ENCODE assay signal across 34 mouse cellular contexts in the genomic region with DNA sequence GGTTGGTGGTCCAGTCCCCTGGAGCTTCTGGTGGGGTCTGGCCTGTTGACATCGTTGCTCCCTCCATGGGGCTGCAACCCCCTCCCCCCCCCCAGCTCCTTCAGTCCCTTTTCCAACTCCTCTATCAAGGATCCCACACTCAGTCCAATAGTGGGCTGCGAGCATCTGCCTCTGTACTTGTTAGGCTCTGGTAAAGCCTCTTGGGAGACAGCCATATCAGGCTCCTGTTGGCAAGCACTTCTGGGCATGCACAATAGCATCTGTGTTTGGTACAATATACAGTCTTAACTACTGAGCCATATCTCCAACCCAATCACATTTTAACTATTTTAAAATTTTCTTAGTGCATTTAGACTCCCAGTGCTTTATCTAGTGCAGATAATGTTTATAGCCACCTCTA. TPM values are rescaled to one million over a fixed set of nuclear protein-coding genes. Genes with fewer than 3 reads are reported as not detected.
DNase-seq lines count a peak whose midpoint lies in the region; ATAC-seq lines count a peak whose summit lies in the region.
"Had no signal": no experiment of that assay in that cellular context is flagged by ENCODE, and none has a peak within 500 bp of the region (broad histone marks: within the 10 kb centered on the region; RNA-seq: fewer than 3 reads in every experiment).

No protein-coding gene starts in this region.

- no peak overlapping the region for H3K9ac ChIP-seq in forebrain, embryonic 15.5 days (replicated peaks)
- H3K9ac ChIP-seq in forebrain, embryonic 12.5 days: no peak overlapping the region
- no peak overlapping the region for H3K9ac ChIP-seq in forebrain, embryonic 16.5 days (replicated peaks; ENCODE audit: low read depth, low read length)
- H3K9ac ChIP-seq: hindbrain, embryonic 14.5 days; liver, embryonic 15.5 days; midbrain, embryonic 15.5 days; neural tube, embryonic 13.5 days; stomach, embryonic 15.5 days had no signal

- WGBS in forebrain, embryonic 15.5 days: 79% methylated on average over 2 of the region's 2 CpGs
- WGBS in forebrain, embryonic 12.5 days: 82% methylated on average over 2 of the region's 2 CpGs
- 67% methylated on average over 2 of the region's 2 CpGs for WGBS in forebrain, embryonic 16.5 days

- no peak overlapping the region for H3K27ac ChIP-seq in forebrain, embryonic 15.5 days (replicated peaks)
- H3K27ac ChIP-seq in forebrain, embryonic 12.5 days: no peak overlapping the region
- H3K27ac ChIP-seq in forebrain, embryonic 16.5 days (ENCODE audit: low read length): no peak overlapping the region
- H3K27ac ChIP-seq: hindbrain, embryonic 14.5 days; kidney, postnatal 0 days; limb, embryonic 10.5 days; liver, embryonic 15.5 days; midbrain, embryonic 15.5 days; neural tube, embryonic 13.5 days; stomach, embryonic 15.5 days had no signal

- no peaks in the 10 kb centered on the region for H3K9me3 ChIP-seq in forebrain, embryonic 15.5 days
- H3K9me3 ChIP-seq in forebrain, embryonic 12.5 days: no peaks in the 10 kb centered on the region
- H3K9me3 ChIP-seq in forebrain, embryonic 16.5 days (ENCODE audit: control insufficient read depth, low read length): no peaks in the 10 kb centered on the region
- H3K9me3 ChIP-seq: G1E; limb, embryonic 10.5 days; liver, embryonic 15.5 days; midbrain, embryonic 15.5 days; neural tube, embryonic 13.5 days; stomach, embryonic 15.5 days had no signal

- peak; percentile 51; the same call in 1 of the 2 replicates for ATAC-seq in forebrain, embryonic 15.5 days (replicated peaks)
- ATAC-seq in forebrain, embryonic 12.5 days (ENCODE audit: low FRiP score): no peak
- peak; percentile 73 for ATAC-seq in forebrain, embryonic 16.5 days
- ATAC-seq: inflammation-experienced regulatory T-cells, adult 6 months; midbrain, embryonic 15.5 days; Patski had no signal

- no peaks in the 10 kb centered on the region for H3K4me1 ChIP-seq in forebrain, embryonic 15.5 days
- H3K4me1 ChIP-seq in forebrain, embryonic 12.5 days: no peaks in the 10 kb centered on the region
- no peaks in the 10 kb centered on the region for H3K4me1 ChIP-seq in forebrain, embryonic 16.5 days (replicated peaks; ENCODE audit: control insufficient read depth, insufficient read depth, low read length)
- H3K4me1 ChIP-seq: limb, embryonic 10.5 days; liver, embryonic 15.5 days; midbrain, embryonic 15.5 days; neural tube, embryonic 13.5 days; stomach, embryonic 15.5 days had no signal

- H3K27me3 ChIP-seq in forebrain, embryonic 15.5 days: no peaks in the 10 kb centered on the region
- no peaks in the 10 kb centered on the region for H3K27me3 ChIP-seq in forebrain, embryonic 12.5 days
- no peaks in the 10 kb centered on the region for H3K27me3 ChIP-seq in forebrain, embryonic 16.5 days (replicated peaks; ENCODE audit: control insufficient read depth, insufficient read depth, low read length)
- H3K27me3 ChIP-seq: CH12.LX; liver, embryonic 15.5 days; midbrain, embryonic 15.5 days; neural tube, embryonic 13.5 days; Patski; stomach, embryonic 15.5 days had no signal

- H3K4me2 ChIP-seq in forebrain, embryonic 15.5 days (replicated peaks): no peak overlapping the region
- H3K4me2 ChIP-seq in forebrain, embryonic 12.5 days: no peak overlapping the region
- H3K4me2 ChIP-seq in forebrain, embryonic 16.5 days (ENCODE audit: low read length): no peak overlapping the region
- H3K4me2 ChIP-seq: hindbrain, embryonic 14.5 days; liver, embryonic 15.5 days; midbrain, embryonic 15.5 days; neural tube, embryonic 13.5 days; stomach, embryonic 15.5 days had no signal

- DNase-seq in layer of hippocampus, adult 8-10 months (ENCODE audit: low spot score in 2 of 2): peak; percentile 62 to 72
- DNase-seq in telencephalon, adult 2 months (ENCODE audit: low read depth, low spot score): peak; percentile 27
- DNase-seq in heart, adult 11 months: no peak
- no peak for DNase-seq in lung, adult 18-20 months
- DNase-seq: adrenal gland, postnatal 36 days; cerebellum, adult 11-12 months; cerebellum, postnatal 14 days; gastrocnemius, postnatal 25 days; heart, postnatal 4 days; kidney, adult 2 months; liver; lung, postnatal 4 days had no signal

- no peak overlapping the region for H3K4me3 ChIP-seq in forebrain, embryonic 15.5 days
- no peak overlapping the region for H3K4me3 ChIP-seq in forebrain, embryonic 12.5 days (replicated peaks)
- H3K4me3 ChIP-seq in forebrain, embryonic 16.5 days (replicated peaks; ENCODE audit: low read length): no peak overlapping the region
- H3K4me3 ChIP-seq: limb, embryonic 10.5 days; liver, embryonic 15.5 days; midbrain, embryonic 15.5 days; myocyte; neural tube, embryonic 13.5 days; stomach, embryonic 15.5 days had no signal

- H3K36me3 ChIP-seq in forebrain, embryonic 15.5 days: no peaks in the 10 kb centered on the region
- H3K36me3 ChIP-seq in forebrain, embryonic 12.5 days (replicated peaks): no peaks in the 10 kb centered on the region
- H3K36me3 ChIP-seq in forebrain, embryonic 16.5 days (ENCODE audit: control insufficient read depth, insufficient read depth): no peaks in the 10 kb centered on the region
- H3K36me3 ChIP-seq: G1E; limb, embryonic 10.5 days; liver, embryonic 15.5 days; midbrain, embryonic 15.5 days; neural tube, embryonic 13.5 days; stomach, embryonic 15.5 days had no signal

RNA-seq across cellular contexts. Expression of a gene that starts 25.2 kb away (rescaled TPM):
- polyA plus RNA-seq in forebrain, embryonic 15.5 days (2015; fragmentation: Nextera tagmentation; extraction: Ambion mirVana): not detected in 2 replicates
- polyA plus RNA-seq in forebrain, embryonic 12.5 days (2016; fragmentation: Nextera tagmentation; extraction: Ambion mirVana): not detected in 2 replicates
- polyA plus RNA-seq in forebrain, embryonic 16.5 days (2015; fragmentation: Nextera tagmentation; extraction: Ambion mirVana): not detected in 2 replicates
- total RNA-seq in layer of hippocampus, adult 8-10 months (2022): not detected
- total RNA-seq: adrenal gland, adult 18-20 months; adrenal gland, postnatal 36 days; CH12.LX; G1E; gastrocnemius, postnatal 25 days; heart, adult 8-10 months; heart, postnatal 4 days; megakaryocyte-erythroid progenitor cell, adult 5-6 weeks had no signal
- polyA plus RNA-seq: embryonic facial prominence, embryonic 14.5 days; G1E; hindbrain, embryonic 14.5 days; kidney, adult 2 months; limb, embryonic 10.5 days; liver, embryonic 15.5 days; lung, embryonic 16.5 days; midbrain, embryonic 15.5 days; myocyte; neural tube, embryonic 13.5 days; Patski; urinary bladder, adult 2 months had no signal

RNA-seq across cellular contexts. Expression of a gene that starts 44.1 kb away (rescaled TPM):
- not detected in 2 replicates for polyA plus RNA-seq in forebrain, embryonic 15.5 days (2015; fragmentation: Nextera tagmentation; extraction: Ambion mirVana)
- polyA plus RNA-seq in forebrain, embryonic 12.5 days (2016; fragmentation: Nextera tagmentation; extraction: Ambion mirVana): not detected in 2 replicates
- 0.23 TPM in 1 of 2 replicates, not detected in the other for polyA plus RNA-seq in forebrain, embryonic 16.5 days (2015; fragmentation: Nextera tagmentation; extraction: Ambion mirVana)
- total RNA-seq in layer of hippocampus, adult 8-10 months (2022): under 1 TPM in 1 of 4 experiments, not detected in 3; 0.11 TPM
- total RNA-seq: adrenal gland, adult 18-20 months; adrenal gland, postnatal 36 days; heart, adult 8-10 months; heart, postnatal 4 days; megakaryocyte-erythroid progenitor cell, adult 5-6 weeks had no signal
- polyA plus RNA-seq: G1E; large intestine, adult 2 months; limb, embryonic 10.5 days; liver, embryonic 15.5 days; midbrain, embryonic 15.5 days; myocyte; Patski had no signal

Comparison
In these comparisons a context has a peak if more than half of its experiments do, and no peak if none do; other contexts are left out.
1. DNase-seq: peak in layer of hippocampus, adult 8-10 months (2 of 2) and telencephalon, adult 2 months (single experiment); none in heart, adult 11 months (single experiment) and lung, adult 18-20 months (0 of 2).